Mouse (Mus musculus): ENCODE results near the gene Kcnj1.

DNA sequence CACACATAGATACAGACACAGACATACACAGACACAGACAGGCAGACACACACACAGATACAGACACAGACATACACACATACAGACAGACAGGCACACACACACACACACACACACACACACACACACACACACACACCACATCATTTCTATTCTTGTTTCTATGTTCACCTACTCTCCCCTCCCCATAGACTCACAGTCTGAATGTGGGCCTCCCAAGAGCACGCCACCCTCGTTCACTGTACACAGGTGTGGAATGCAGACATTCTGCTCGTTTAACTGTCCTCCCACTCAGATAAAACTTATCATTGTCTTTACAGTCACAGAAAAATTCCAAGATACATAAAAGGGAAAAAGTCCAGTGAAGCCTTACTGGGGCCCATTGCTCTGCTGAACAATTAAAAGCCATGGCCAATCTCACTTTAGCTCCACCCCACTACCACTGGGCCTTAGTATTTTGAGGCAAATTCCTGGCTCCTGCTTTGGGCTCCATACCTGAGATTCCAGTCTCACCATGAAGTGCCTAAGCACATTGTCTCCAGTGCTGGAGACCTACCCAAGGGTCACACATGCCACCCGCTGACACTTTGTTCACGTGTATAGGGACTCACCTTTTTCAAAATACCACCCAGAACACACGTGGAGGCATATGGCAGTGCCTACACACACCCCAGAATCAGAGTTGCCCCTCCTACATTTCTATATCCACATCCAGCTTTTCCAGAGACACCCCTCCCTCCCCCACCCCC is 72.3 kb downstream of the Kcnj1 start:
- TF ChIP-seq GATA1 (IDR thresholded peaks at IDR 0.05; ENCODE audit: borderline replicate concordance, low read length) (no peak), FLI1 (IDR thresholded peaks at IDR 0.05; ENCODE audit: low read length) (no peak)

All from megakaryocyte, embryonic 14.5 days (primary cell).